Mouse (Mus musculus): ENCODE results near the gene Ccr7.

DNA sequence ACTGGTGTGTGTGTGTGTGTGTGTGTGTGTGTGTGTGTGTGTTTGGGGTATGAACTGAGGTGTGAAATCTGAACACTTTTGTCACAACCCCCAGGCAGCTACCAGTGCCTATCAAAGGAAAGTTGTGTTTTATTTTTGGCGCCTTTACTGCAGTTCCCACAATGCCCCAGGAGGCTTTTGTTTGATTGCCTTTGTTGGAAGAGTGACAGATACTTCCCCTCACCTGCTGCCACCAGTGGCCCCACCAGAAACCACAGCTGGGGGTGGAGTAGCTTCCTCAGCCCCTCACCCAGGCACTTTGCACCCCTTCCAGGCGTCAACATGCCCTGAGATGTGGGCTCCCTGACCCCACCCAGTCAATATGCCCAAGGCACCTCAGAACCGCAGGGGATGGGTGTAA, 18.5 kb downstream of the Ccr7 start:
- TF ChIP-seq CTCF (IDR thresholded peaks at IDR 0.05; ENCODE audit: low read depth, low read length): no peak
- no peak for TF ChIP-seq POLR2A (IDR thresholded peaks at IDR 0.05; ENCODE audit: borderline replicate concordance, low read depth, low read length)

Measured in bone marrow macrophage, adult 2 months (primary cell).